Mouse (Mus musculus) CH12.LX (cell line): ENCODE measurements around the gene Cdh23. TPM values are rescaled to one million over a fixed set of nuclear protein-coding genes. Genes with fewer than 3 reads are reported as not detected.

Experiments
- DNase-seq: peaks from one replicate; pipeline ENCODE4 v3.0.0-alpha.2; 2013; ENCODE audit errors: extremely low read depth
- H3K27ac ChIP-seq: 2 replicates; pipeline ENCODE4 v1.5.1; 2012; ENCODE audit warnings: low read depth, mild to moderate bottlenecking, control low read depth, moderate library complexity; ENCODE audit not compliant: insufficient read depth
- H3K27me3 ChIP-seq: replicated peaks from 2 replicates; pipeline ENCODE3; 2012; ENCODE audit warnings: inconsistent platforms
- H3K36me3 ChIP-seq, 2 experiments: replicated peaks in 1 of 2; 2 replicates each; pipeline versions ENCODE3 to v1.6.1; 2012; ENCODE audit warnings: inconsistent platforms in 1 of 2, low read length in 1 of 2, mild to moderate bottlenecking in 1 of 2, mixed read lengths in 1 of 2, moderate library complexity in 1 of 2; ENCODE audit not compliant: control insufficient read depth in 1 of 2, insufficient read depth in 1 of 2
- H3K4me1 ChIP-seq, 2 experiments: 2 replicates each; pipeline ENCODE4 v1.6.1; 2012; ENCODE audit warnings: inconsistent platforms in 1 of 2, moderate library complexity in 1 of 2; ENCODE audit not compliant: insufficient read depth in 2 of 2, control insufficient read depth in 1 of 2
- H3K4me2 ChIP-seq: 2 replicates; pipeline ENCODE4 v1.6.1; 2012; ENCODE audit warnings: low read depth, mild to moderate bottlenecking, control low read depth; ENCODE audit not compliant: poor library complexity, insufficient read depth, severe bottlenecking
- H3K4me3 ChIP-seq, 3 experiments: fragments of 150-350 bp in 1 of 3; sonication (generic) in 1 of 3; replicated peaks in 1 of 3; 2 replicates each; pipeline versions ENCODE3 to v1.5.1; 2011 to 2012; ENCODE audit warnings: low read depth in 2 of 3, low read length in 2 of 3, mild to moderate bottlenecking in 2 of 3, moderate library complexity in 2 of 3, control low read depth in 1 of 3, improper control_type of control experiment in 1 of 3, inconsistent platforms in 1 of 3, mixed read lengths in 1 of 3; ENCODE audit not compliant: poor library complexity in 1 of 3
- H3K79me2 ChIP-seq: replicated peaks from 2 replicates; pipeline ENCODE4 v1.6.1; 2012; ENCODE audit warnings: mild to moderate bottlenecking, moderate library complexity; ENCODE audit not compliant: control insufficient read depth, poor library complexity, insufficient read depth, severe bottlenecking; ENCODE audit errors: extremely low read depth
- H3K9ac ChIP-seq: 2 replicates; pipeline ENCODE4 v1.6.1; 2012; ENCODE audit warnings: low read depth, mild to moderate bottlenecking, control low read depth, moderate library complexity; ENCODE audit not compliant: insufficient read depth
- H3K9me3 ChIP-seq: replicated peaks from 2 replicates; pipeline ENCODE3; 2012; ENCODE audit warnings: low read length, inconsistent platforms, mixed read lengths
- CHD2 ChIP-seq: IDR thresholded peaks from 2 replicates; pipeline ENCODE4 v1.6.1; 2011; ENCODE audit warnings: low read length, improper control_type of control experiment
- CTCF ChIP-seq, 2 experiments: IDR thresholded peaks in 1 of 2; conservative IDR thresholded peaks in 1 of 2; 2 replicates each; pipeline ENCODE4 v1.5.1; 2011 to 2012; ENCODE audit warnings: low read depth in 2 of 2, low read length in 2 of 2, improper control_type of control experiment in 1 of 2, inconsistent platforms in 1 of 2, mild to moderate bottlenecking in 1 of 2, moderate library complexity in 1 of 2
- EP300 ChIP-seq: IDR thresholded peaks from 2 replicates; pipeline ENCODE4 v1.6.1; 2011; ENCODE audit warnings: low read length, improper control_type of control experiment
- GABPA ChIP-seq: IDR thresholded peaks from 2 replicates; pipeline ENCODE4 v1.6.1; 2012; ENCODE audit warnings: low read depth, low read length, improper control_type of control experiment, inconsistent platforms; ENCODE audit not compliant: insufficient replicate concordance
- HCFC1 ChIP-seq: IDR thresholded peaks from 2 replicates; pipeline ENCODE4 v1.6.1; 2012; ENCODE audit warnings: low read depth, mild to moderate bottlenecking, inconsistent platforms, low read length, improper control_type of control experiment
- JUND ChIP-seq: conservative IDR thresholded peaks from 2 replicates; pipeline ENCODE4 v1.6.1; 2011; ENCODE audit warnings: low read depth, low read length, improper control_type of control experiment
- KAT2A ChIP-seq: IDR thresholded peaks from 2 replicates; pipeline ENCODE4 v1.6.1; 2012; ENCODE audit warnings: low read length, improper control_type of control experiment, inconsistent platforms; ENCODE audit not compliant: insufficient replicate concordance
- MAFK ChIP-seq: IDR thresholded peaks from 2 replicates; pipeline ENCODE4 v1.6.1; 2011; ENCODE audit warnings: low read length, improper control_type of control experiment; ENCODE audit not compliant: insufficient replicate concordance
- MAX ChIP-seq: IDR thresholded peaks from 2 replicates; pipeline ENCODE4 v1.6.1; 2011; ENCODE audit warnings: low read length, improper control_type of control experiment
- MAZ ChIP-seq: IDR thresholded peaks from 2 replicates; pipeline ENCODE4 v1.6.1; 2012; ENCODE audit warnings: low read depth, mild to moderate bottlenecking, inconsistent platforms, low read length, improper control_type of control experiment, moderate library complexity
- MXI1 ChIP-seq: IDR thresholded peaks from 2 replicates; pipeline ENCODE4 v1.6.1; 2011; ENCODE audit warnings: mild to moderate bottlenecking, low read depth, low read length, improper control_type of control experiment
- MYC ChIP-seq: IDR thresholded peaks from 2 replicates; pipeline ENCODE4 v1.6.1; 2011; ENCODE audit warnings: low read depth, mild to moderate bottlenecking, improper control_type of control experiment, low read length
- NELFE ChIP-seq: IDR thresholded peaks from 2 replicates; pipeline ENCODE4 v1.6.1; 2011; ENCODE audit warnings: low read depth, low read length, improper control_type of control experiment
- RAD21 ChIP-seq: IDR thresholded peaks from 2 replicates; pipeline ENCODE4 v1.6.1; 2011; ENCODE audit warnings: low read depth, mild to moderate bottlenecking, low read length, improper control_type of control experiment, moderate library complexity
- SIN3A ChIP-seq: IDR thresholded peaks from 2 replicates; pipeline ENCODE4 v1.6.1; 2012; ENCODE audit warnings: low read length, improper control_type of control experiment, inconsistent platforms
- UBTF ChIP-seq: IDR thresholded peaks from 2 replicates; pipeline ENCODE4 v1.6.1; 2012; ENCODE audit warnings: low read depth, mild to moderate bottlenecking, inconsistent platforms, low read length, improper control_type of control experiment, moderate library complexity
- USF2 ChIP-seq: conservative IDR thresholded peaks from 2 replicates; pipeline ENCODE4 v1.6.1; 2011; ENCODE audit warnings: low read depth, low read length, improper control_type of control experiment
- ZC3H11A ChIP-seq: IDR thresholded peaks from 2 replicates; pipeline ENCODE4 v1.6.1; 2012; ENCODE audit warnings: low read depth, mild to moderate bottlenecking, inconsistent platforms, low read length, improper control_type of control experiment
- dilution Hi-C: fragments of 300-500 bp; cut with MboI; formaldehyde crosslinking; loops from 2 replicates; pipeline ENCODE4 v1.14.3; 2020; ENCODE audit warnings: low sequenced_read_pairs; ENCODE audit not compliant: extremely low pct_unique_long_range_greater_than_20kb, extremely low pct_ligation_motif_present
- in situ Hi-C: fragments of 300-500 bp; cut with MboI; formaldehyde crosslinking; loops from 3 replicates; pipeline ENCODE4 v1.14.3; 2019; ENCODE audit warnings: low sequenced_read_pairs, low pct_ligation_motif_present, low pct_unique_long_range_greater_than_20kb, mixed read lengths
- polyA plus RNA-seq: library from polyadenylated mRNA; unstranded; fragments of >175 nt; gene quantifications from 2 replicates; pipeline ENCODE4 v1.2.1, GENCODE M21; 2012; ENCODE audit warnings: low read depth; ENCODE audit not compliant: insufficient read length
- total RNA-seq, 2 experiments: library from RNA; depleted of rRNA; stranded (reverse); fragments of 300-350 nt in 1 of 2; fragments of >200 nt in 1 of 2; gene quantifications; 2 replicates each; pipeline ENCODE4 v1.2.3; 2012 to 2014

Gene Cdh23
- total and polyA plus RNA-seq, 3 experiments: 0.20 to 0.73 (median 0.30) TPM

DNA sequence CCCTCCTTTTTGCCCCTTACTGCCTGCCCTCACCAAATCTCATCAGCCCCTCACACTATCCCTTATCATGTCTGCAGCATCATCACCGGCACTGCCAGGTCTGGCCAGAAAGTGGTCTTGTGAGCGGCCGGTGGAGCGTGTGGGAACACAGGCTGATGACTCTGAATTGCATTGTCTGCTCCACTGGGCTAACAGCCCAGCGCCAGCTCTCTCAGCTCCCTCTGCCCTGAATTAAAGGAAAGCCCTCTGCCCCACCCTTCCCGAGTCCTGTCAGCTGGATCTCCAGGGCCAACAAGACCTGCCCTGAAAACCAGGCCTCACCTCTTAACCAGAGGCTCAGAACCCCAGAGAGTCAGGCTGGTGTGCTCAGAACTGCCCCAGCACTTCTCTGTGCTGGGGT is 201.2 kb downstream of the Cdh23 start:
- H3K27ac ChIP-seq: no peak overlapping the region
- H3K4me1 ChIP-seq: no peaks in the 10 kb centered on the region
- no peak for DNase-seq
- H3K27me3 ChIP-seq: peaks cover 93% of the 10 kb centered on the region
- H3K79me2 ChIP-seq: no peaks in the 10 kb centered on the region
- in situ Hi-C loops (no loop called here), dilution Hi-C loops (no loop called here)
- no peak overlapping the region for H3K9ac ChIP-seq
- H3K4me2 ChIP-seq: no peak overlapping the region
- no peak overlapping the region for H3K4me3 ChIP-seq
- no peak for TF ChIP-seq UBTF
- no peak for TF ChIP-seq KAT2A
- no peak for TF ChIP-seq USF2
- TF ChIP-seq MAZ: no peak
- TF ChIP-seq SIN3A: no peak
- TF ChIP-seq CHD2: no peak
- no peak for TF ChIP-seq ZC3H11A
- TF ChIP-seq NELFE: no peak
- TF ChIP-seq EP300: no peak
- no peak for TF ChIP-seq JUND
- no peak for TF ChIP-seq MAFK
- TF ChIP-seq GABPA: no peak
- TF ChIP-seq CTCF (conservative IDR thresholded peaks at IDR 0.05 in 1 of 2, IDR thresholded peaks at IDR 0.05 in 1 of 2; ENCODE audit: low read depth in 2 of 2, low read length in 2 of 2): no peak
- no peak for TF ChIP-seq HCFC1
- no peak for TF ChIP-seq MXI1
- TF ChIP-seq RAD21: no peak
- no peaks in the 10 kb centered on the region for H3K36me3 ChIP-seq
- peaks cover 2% of the 10 kb centered on the region for H3K9me3 ChIP-seq

DNA sequence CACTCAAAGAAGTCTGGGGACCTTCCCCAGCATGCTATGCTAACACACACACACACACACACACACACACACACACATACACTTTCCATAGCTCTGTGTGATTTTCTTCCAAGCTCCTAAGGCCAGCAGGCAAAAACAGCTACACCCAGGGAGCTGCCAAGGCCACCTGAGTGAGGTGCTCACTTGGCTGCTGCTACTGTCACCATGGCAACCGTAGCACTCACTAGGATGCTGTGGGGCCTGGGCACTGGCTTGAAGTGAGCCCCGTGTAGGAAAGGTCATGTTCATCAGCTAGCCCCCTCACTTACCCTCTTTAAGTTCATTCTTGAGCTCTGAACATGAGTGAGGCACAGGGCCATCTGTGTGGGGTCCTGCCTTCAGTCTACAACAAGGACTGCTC is 204.8 kb downstream of the Cdh23 start:
- TF ChIP-seq MYC: no peak
- TF ChIP-seq USF2: no peak
- no peak for TF ChIP-seq MAX
- TF ChIP-seq, all 38 proteins: peak for 0
- Histone ChIP-seq H3K9me3 (peaks cover 2% of the 10 kb centered on the region), H3K9ac (no peak overlapping the region), H3K27ac (no peak overlapping the region), H3K4me1 (no peaks in the 10 kb centered on the region), H3K4me3 (no peak overlapping the region), H3K27me3 (peaks cover 92% of the 10 kb centered on the region), H3K36me3 (no peaks in the 10 kb centered on the region), H3K79me2 (no peaks in the 10 kb centered on the region), H3K4me2 (no peak overlapping the region)
- in situ Hi-C loops (no loop called here), dilution Hi-C loops (no loop called here)
- DNase-seq: no peak
